Mouse (Mus musculus): Measurements from ENCODE around the gene Fbf1. TPM values are rescaled to one million over a fixed set of nuclear protein-coding genes. Genes with fewer than 3 reads are reported as not detected.
A peak's percentile ranks its signal among the peaks of the same experiment; 100 is the strongest.
"Not testable (repeated sequence)": the region's sequence is repeated elsewhere in the genome, so short reads cannot be mapped to it uniquely, and the experiment has no call there.

The Fbf1 gene
- total RNA-seq, 2 experiments from 2014 or later, result 38.4 to 41.6 TPM

GRCm38 (mm10) chr11:116107777-116108285 is 60.1 kb downstream of the Fbf1 start:
- no peak for DNase-seq

DNA sequence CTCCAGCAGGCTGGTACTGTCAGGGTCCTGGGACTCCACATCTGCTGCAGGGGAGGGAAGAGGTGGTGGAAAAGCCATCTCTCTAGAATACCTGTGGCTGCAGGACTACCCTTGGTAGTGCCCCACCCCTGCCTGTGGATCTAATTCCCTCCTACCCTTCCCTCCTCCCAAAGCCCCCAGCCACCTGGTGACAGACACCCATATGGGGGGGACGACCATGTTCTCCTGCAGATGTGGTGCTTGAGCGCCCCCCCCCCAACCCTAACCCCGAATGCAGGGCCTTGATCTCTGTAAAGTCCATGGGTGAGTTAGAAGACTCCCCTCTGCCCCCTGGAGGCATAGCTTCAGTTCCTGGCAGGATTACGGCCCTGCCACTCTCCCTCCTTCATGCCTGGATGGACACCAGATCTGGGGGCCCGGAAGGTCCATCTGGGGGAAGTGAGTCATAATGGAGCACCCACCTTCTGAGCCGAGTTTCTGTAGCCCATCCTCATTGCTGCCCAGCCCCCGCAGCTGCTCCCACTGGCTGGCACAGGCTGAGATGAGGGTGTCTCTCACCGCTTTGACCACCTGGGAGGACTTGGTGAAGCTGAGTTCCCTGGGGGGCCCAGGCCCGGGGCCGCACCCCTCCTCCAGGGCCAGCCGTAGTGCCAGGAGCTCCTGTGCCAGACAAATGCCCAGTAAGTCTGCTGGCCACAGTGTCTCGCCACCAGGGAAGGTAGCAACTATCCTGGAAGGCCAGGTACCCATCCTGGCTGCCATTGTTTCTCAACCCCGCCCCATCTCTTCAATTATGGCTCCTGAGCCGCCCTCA is 60.8 kb downstream of the Fbf1 start:
- DNase-seq, result no peak

GRCm38 (mm10) chr11:116106154-116106962 is 61.6 kb downstream of the Fbf1 start:
- DNase-seq, result no peak

- no peak for DNase-seq
These were observed 62.9 kb downstream of the Fbf1 start for GRCm38 (mm10) chr11:116105065-116105464.

DNA sequence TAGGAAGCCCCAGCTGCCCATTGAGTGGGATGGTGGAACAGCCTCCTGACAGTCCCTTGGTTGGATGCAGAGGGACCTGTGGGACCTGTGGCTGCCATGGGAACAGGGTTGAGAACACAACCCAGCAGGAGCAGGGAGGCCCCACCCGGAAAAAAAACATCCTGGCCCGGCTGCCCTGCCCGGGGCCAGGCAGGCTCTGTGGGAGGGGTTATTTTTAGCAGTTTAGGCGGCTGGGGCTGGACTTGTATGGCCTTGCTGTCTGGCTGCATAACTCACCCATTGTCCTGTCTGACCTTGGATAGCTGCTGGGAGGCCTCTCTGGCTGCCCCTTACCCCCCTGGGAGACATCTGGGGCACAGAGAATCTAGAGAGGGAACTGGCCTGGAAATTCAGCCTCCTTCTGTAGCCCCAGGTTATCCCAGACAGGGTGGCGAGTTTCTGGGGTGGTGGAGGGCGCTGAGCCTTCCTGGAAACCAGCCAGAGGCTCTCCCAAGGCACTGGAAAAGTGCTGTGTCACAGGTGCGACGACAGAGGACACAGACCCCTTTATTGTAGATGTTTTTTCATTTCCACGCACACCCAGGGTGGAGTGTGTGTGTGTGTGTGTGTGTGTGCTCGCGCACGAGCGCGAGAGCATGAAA is 63.8 kb downstream of the Fbf1 start:
- peak; percentile 83 to 86 for DNase-seq

- DNase-seq, result peak; percentile 56 to 57
These were observed 64.4 kb downstream of the Fbf1 start for GRCm38 (mm10) chr11:116103572-116103971.

GRCm38 (mm10) chr11:116102472-116102871 is 65.5 kb downstream of the Fbf1 start:
- DNase-seq, result no peak

DNA sequence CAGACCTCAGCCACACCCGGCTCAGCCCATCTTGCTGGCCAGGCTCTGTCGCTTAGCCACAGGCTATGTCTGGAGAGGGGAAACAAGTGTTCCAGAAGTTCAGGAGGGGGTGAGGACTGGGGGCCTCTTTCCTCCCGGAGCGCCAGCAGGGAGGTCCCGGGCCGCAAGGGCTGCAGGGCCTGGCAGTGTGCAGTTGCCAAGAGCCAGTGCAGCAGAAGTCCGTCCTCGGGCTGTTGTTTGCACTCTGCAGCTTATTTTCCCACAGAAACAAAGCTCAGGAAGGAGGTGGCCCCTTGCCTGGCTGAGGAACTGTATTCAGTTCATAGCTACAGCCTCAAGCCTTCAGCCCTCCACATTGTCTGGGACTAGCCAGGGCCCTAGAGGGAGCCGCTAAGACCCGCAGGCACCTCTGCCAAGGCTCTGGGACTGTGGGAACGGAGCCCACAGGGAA is 66.0 kb downstream of the Fbf1 start:
- no peak for DNase-seq

DNA sequence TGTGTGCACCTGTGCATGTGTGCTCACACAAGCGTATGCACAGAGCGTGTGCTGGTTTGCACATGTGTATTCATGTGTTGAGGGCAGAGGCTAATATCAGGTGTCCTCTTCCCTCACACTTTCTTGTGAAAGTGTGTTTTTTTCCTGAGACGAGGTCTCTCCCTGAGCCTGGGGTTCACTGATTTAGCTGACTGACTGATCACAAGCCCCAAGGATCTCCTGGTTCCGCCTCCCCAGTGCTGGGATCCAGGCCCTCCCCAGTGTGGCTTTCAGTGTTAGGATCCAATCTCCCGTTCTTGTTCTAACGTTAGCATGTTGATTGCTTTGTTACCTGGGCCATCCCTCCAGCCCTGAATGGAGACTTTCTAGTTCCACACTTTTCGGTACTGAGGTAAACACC is 67.1 kb downstream of the Fbf1 start:
- DNase-seq, result no peak

GRCm38 (mm10) chr11:116100385-116100784 is 67.6 kb downstream of the Fbf1 start:
- peak; percentile 23 to 49 for DNase-seq

- no peak for DNase-seq
These were observed 68.5 kb downstream of the Fbf1 start for GRCm38 (mm10) chr11:116099462-116099861.

GRCm38 (mm10) chr11:116098711-116099460 is 69.1 kb downstream of the Fbf1 start:
- no peak for DNase-seq

- DNase-seq, result no peak
These were observed 71.5 kb downstream of the Fbf1 start for GRCm38 (mm10) chr11:116096213-116097108.

DNA sequence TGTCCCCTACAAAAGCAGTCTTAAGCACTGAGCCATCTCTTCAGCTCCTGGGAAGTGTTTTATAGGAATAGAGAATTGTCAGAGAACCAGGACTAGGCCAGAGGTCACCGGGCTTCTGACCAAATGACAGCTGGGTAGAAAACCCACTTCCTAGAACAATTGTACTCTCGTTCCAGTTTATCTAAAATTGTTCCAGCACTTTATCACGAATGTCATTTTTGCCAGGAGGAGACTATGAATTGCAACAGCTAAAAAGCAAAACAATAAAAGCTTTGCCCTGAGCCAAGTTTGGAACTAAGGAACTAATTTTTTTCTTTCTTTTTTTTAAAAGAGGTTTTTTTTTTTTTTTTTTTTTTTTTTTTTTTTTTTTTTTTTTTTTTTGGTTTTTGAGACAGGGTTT is 72.4 kb downstream of the Fbf1 start:
- DNase-seq, result peak; percentile 77 to 81

DNA sequence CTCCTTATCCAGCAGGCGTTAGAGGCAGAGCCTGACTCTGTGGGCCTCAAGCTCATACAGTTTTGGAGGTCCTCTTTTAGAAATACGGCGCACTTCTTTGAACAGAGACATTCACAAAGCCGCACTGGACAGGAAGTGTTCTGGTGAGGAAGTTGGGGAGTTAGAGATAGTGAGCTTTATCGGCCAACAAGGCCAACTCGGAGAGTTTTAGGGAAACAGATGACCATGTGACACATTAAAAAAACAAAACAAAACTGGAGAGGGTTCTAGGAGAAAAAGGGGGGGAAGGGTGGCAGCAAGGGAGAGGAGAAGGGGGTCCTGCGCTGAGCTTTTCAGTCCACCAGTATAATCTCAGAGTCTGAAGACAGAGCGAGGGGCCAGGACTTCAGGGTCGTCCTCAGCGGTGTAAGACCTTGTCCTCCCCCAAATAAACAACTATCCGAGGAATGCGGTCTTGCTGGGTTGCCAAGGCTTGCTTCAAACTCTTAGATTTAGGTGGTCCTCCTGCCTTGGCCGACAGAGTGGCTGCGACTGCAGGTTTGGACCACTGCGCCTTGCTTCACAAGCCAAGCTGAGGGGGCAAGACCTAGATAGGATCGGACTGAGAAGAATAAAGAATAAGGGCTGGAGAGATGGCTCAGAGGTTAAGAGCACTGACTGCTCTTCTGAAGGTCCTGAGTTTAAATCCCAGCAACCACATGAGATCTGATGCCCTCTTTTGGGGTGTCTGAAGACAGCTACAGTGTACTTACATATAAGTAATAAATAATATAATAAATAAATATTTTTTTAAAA is 74.0 kb downstream of the Fbf1 start:
- DNase-seq, result no peak

DNA sequence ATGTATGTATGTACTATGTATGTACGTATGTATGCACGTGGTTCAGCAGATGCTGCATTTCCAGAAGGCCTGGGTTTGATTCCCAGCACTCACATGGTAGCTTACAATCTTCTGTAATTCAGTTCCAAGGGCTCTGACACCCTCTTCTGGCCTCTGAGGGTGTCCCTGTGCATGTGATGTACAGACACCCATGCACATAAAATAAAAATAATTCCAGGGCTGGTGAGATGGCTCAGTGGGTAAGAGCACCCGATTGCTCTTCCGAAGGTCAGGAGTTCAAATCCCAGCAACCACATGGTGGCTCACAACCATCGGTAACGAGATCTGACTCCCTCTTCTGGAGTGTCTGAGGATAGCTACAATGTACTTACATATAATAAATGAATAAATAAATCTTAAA is 75.0 kb downstream of the Fbf1 start:
- DNase-seq, result not testable (repeated sequence)

Data from adrenal gland, postnatal 36 days (tissue).